Mouse (Mus musculus) liver, embryonic 14.5 days (tissue): Measurements from ENCODE around the gene Farp1. TPM values are rescaled to one million over a fixed set of nuclear protein-coding genes. Genes with fewer than 3 reads are reported as not detected.

ENCODE experiments used
- ATAC-seq: fragments of 200-750 bp; cut with Nextera tagmentation; 2 replicates; pipeline ENCODE4 v1.8.0; 2017; ENCODE audit warnings: moderate number of reproducible peaks, mild to moderate bottlenecking, moderate library complexity; ENCODE audit not compliant: insufficient read depth
- DNase-seq, 3 experiments: peaks; one replicate each; pipeline ENCODE4 v3.0.0-alpha.2; 2012 to 2013; ENCODE audit warnings: low read depth in 3 of 3, low spot score in 3 of 3
- H3K27ac ChIP-seq: fragments of 300-500 bp; sonication (generic); 2 replicates; pipeline ENCODE4 v1.5.1; 2014; ENCODE audit warnings: moderate library complexity, mild to moderate bottlenecking, control low read depth, inconsistent platforms
- H3K27me3 ChIP-seq: fragments of 300-500 bp; sonication (generic); 2 replicates; pipeline ENCODE4 v1.6.1; 2014; ENCODE audit warnings: mild to moderate bottlenecking, low read length, moderate library complexity; ENCODE audit not compliant: control insufficient read depth, insufficient read depth
- H3K36me3 ChIP-seq: fragments of 300-500 bp; sonication (generic); replicated peaks from 2 replicates; pipeline ENCODE4 v1.6.1; 2014; ENCODE audit warnings: low read depth; ENCODE audit not compliant: control insufficient read depth, insufficient read depth
- H3K4me1 ChIP-seq, 2 experiments: fragments of 200-500 bp in 1 of 2; fragments of 300-500 bp in 1 of 2; sonication (generic) in 1 of 2; replicated peaks; 2 replicates each; pipeline ENCODE4 v1.6.1; 2012 to 2014; ENCODE audit warnings: antibody characterized with exemption in 1 of 2, inconsistent platforms in 1 of 2, low read length in 1 of 2; ENCODE audit not compliant: control insufficient read depth in 2 of 2, insufficient read depth in 2 of 2
- H3K4me2 ChIP-seq: fragments of 300-500 bp; sonication (generic); 2 replicates; pipeline ENCODE4 v1.6.1; 2014; ENCODE audit warnings: low read depth, mild to moderate bottlenecking, control low read depth, moderate library complexity
- H3K4me3 ChIP-seq, 2 experiments: fragments of 200-500 bp in 1 of 2; fragments of 300-500 bp in 1 of 2; sonication (generic) in 1 of 2; 2 replicates each; pipeline ENCODE4 v1.5.1; 2012 to 2014; ENCODE audit warnings: low read depth in 2 of 2, low read length in 2 of 2, mild to moderate bottlenecking in 2 of 2, control low read depth in 1 of 2, inconsistent platforms in 1 of 2, moderate library complexity in 1 of 2; ENCODE audit not compliant: insufficient read depth in 1 of 2
- H3K9ac ChIP-seq: fragments of 300-500 bp; sonication (generic); replicated peaks from 2 replicates; pipeline ENCODE4 v1.6.1; 2014; ENCODE audit warnings: mild to moderate bottlenecking, control low read depth, moderate library complexity
- H3K9me3 ChIP-seq: fragments of 300-500 bp; sonication (generic); 2 replicates; pipeline ENCODE4 v1.6.1; 2016; ENCODE audit warnings: low read length, mixed read lengths; ENCODE audit not compliant: control insufficient read depth
- CTCF ChIP-seq: IDR thresholded peaks from 2 replicates; pipeline ENCODE4 v1.5.1; 2016; ENCODE audit warnings: antibody characterized with exemption, low read depth, control low read depth
- EP300 ChIP-seq: IDR thresholded peaks from 2 replicates; pipeline ENCODE4 v1.6.1; 2016; ENCODE audit warnings: antibody characterized with exemption, low read depth
- WGBS: fragments of 180-500 bp; shearing (Covaris S2); extraction: QIAGEN DNeasy Blood & Tissue Kit; methylation state at CpG from one replicate; pipeline ENCODE4 v1.1.7; 2014; ENCODE audit not compliant: insufficient replicate concordance; 5-methylcytosine and 5-hydroxymethylcytosine counted together
- polyA plus RNA-seq, 2 experiments: library from polyadenylated mRNA; depleted of rRNA in 1 of 2; stranded (reverse) in 1 of 2; unstranded in 1 of 2; fragments of >200 nt; fragmentation: Nextera tagmentation in 1 of 2; extraction: Ambion mirVana in 1 of 2; gene quantifications; 2 replicates each; pipeline versions ENCODE4 v1.2.1 to v1.2.3; 2012 to 2014

Gene Farp1
- polyA plus RNA-seq, 2 experiments = 3.0 to 4.3 TPM

GRCm38 (mm10) chr14:121190386-121190785 lies 155.4 kb downstream of the Farp1 start:
- Histone ChIP-seq H3K36me3 (no peaks in the 10 kb centered on the region), H3K9ac (no peak overlapping the region), H3K4me1 (peaks cover 0 to 4% of the 10 kb centered on the region in 2 experiments; a peak in 2 of 4 replicates), H3K4me3 (no peak overlapping the region), H3K4me2 (no peak overlapping the region), H3K9me3 (no peaks in the 10 kb centered on the region), H3K27ac (no peak overlapping the region), H3K27me3 (no peaks in the 10 kb centered on the region)
- TF ChIP-seq EP300 (no peak), CTCF (no peak)
- ATAC-seq (peak; percentile 35; the same call in 1 of the 2 replicates), DNase-seq (no peak)
- WGBS = 70% methylated on average over 9 of the region's 9 CpGs

GRCm38 (mm10) chr14:121191739-121192138 lies 156.7 kb downstream of the Farp1 start:
- Histone ChIP-seq H3K4me3 (no peak overlapping the region), H3K27me3 (no peaks in the 10 kb centered on the region), H3K4me1 (peaks cover 0 to 4% of the 10 kb centered on the region in 2 experiments; a peak in 2 of 4 replicates), H3K36me3 (no peaks in the 10 kb centered on the region), H3K9ac (no peak overlapping the region), H3K4me2 (no peak overlapping the region), H3K27ac (no peak overlapping the region), H3K9me3 (no peaks in the 10 kb centered on the region)
- TF ChIP-seq EP300 (no peak), CTCF (no peak)
- DNase-seq = no peak
- WGBS = 76% methylated on average over 13 of the region's 13 CpGs
- ATAC-seq = no peak

DNA sequence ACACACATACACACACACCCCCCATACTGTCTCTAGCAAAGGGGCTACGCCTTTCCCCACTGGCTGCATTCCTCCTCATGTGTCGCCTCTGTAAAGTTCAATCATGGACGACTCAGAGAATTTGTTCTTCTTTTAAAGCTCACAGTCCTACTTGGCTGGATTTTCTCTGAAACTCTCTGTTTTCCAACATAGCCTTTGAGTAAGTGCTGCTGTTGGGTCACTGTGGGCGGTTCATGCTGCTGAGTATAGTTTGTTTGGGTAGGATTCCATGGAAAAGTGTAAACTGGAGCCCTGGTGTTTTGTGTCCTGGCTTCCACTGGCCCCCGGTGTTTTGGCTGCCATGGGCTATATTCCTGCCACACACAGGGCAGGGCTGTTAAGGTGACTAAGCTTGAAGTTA lies 157.4 kb downstream of the Farp1 start:
- ATAC-seq (no peak), DNase-seq (no peak)
- Histone ChIP-seq H3K4me3 (no peak overlapping the region), H3K36me3 (no peaks in the 10 kb centered on the region), H3K4me1 (peaks cover 0 to 4% of the 10 kb centered on the region in 2 experiments; a peak in 2 of 4 replicates), H3K4me2 (no peak overlapping the region), H3K9me3 (no peaks in the 10 kb centered on the region), H3K27me3 (no peaks in the 10 kb centered on the region), H3K27ac (no peak overlapping the region), H3K9ac (no peak overlapping the region)
- TF ChIP-seq CTCF = no peak
- 59% methylated on average over 5 of the region's 5 CpGs for WGBS

GRCm38 (mm10) chr14:121193981-121194380 lies 159.0 kb downstream of the Farp1 start:
- H3K27me3 ChIP-seq = no peaks in the 10 kb centered on the region
- no peak overlapping the region for H3K9ac ChIP-seq
- ATAC-seq (no peak), DNase-seq (no peak)
- H3K4me2 ChIP-seq = no peak overlapping the region
- WGBS = 75% methylated on average over 2 of the region's 2 CpGs
- peaks cover 0 to 6% of the 10 kb centered on the region in 2 experiments; a peak in 2 of 4 replicates for H3K4me1 ChIP-seq
- no peaks in the 10 kb centered on the region for H3K36me3 ChIP-seq
- H3K4me3 ChIP-seq = no peak overlapping the region
- H3K27ac ChIP-seq = no peak overlapping the region
- no peaks in the 10 kb centered on the region for H3K9me3 ChIP-seq
- TF ChIP-seq EP300 (no peak), CTCF (no peak)

DNA sequence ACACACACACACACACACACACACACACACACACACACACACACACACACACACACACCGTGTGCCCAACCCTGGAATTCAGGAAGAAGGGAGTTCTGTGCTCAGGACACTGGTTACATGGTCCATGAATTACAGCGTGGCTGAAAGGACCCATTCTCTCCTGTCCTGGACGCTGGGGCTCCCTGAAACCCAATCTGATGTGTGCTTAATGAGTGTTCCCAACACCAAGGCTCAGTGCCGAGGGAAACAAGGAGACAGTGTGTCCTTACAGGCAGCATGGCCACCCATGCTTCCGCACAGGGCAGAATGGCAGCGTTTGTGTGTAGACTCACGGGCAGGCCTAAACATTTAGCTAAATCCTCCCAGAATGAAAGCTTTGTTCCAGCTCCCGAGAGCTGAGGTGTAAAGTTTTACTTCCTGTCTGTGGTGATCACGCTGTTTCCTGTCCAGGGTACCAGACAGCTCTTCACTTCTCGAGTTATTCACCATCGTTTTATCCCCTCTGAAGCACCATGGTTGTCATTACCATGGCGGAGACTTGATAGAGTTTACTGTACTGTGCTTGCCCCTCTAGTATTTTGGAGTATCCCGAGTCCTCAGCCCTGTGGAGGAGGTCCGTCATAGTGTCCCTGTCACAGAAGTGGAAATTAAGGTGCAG lies 164.0 kb downstream of the Farp1 start:
- ATAC-seq (no peak), DNase-seq (no peak)
- Histone ChIP-seq H3K27ac (no peak overlapping the region), H3K27me3 (no peaks in the 10 kb centered on the region), H3K9me3 (no peaks in the 10 kb centered on the region), H3K9ac (no peak overlapping the region), H3K4me2 (no peak overlapping the region), H3K36me3 (no peaks in the 10 kb centered on the region), H3K4me3 (no peak overlapping the region), H3K4me1 (peaks cover 0 to 4% of the 10 kb centered on the region in 2 experiments; a peak in 1 of 4 replicates)
- no peak for TF ChIP-seq CTCF
- TF ChIP-seq EP300 = no peak
- 42% methylated on average over 14 of the region's 14 CpGs for WGBS
